Mouse (Mus musculus) ES-E14 (cell line): ENCODE measurements around the gene Pcnp. TPM values are rescaled to one million over a fixed set of nuclear protein-coding genes. Genes with fewer than 3 reads are reported as not detected.
"Not testable (repeated sequence)": the region's sequence is repeated elsewhere in the genome, so short reads cannot be mapped to it uniquely, and the experiment has no call there.

Experiments used
- DNase-seq: peaks from one replicate; pipeline ENCODE4 v3.0.0-alpha.2; 2013; ENCODE audit warnings: low read depth, low spot score
- H3K27ac ChIP-seq: 2 replicates; pipeline ENCODE4 v1.5.1; 2012; ENCODE audit warnings: low read depth, mild to moderate bottlenecking, low read length, moderate library complexity, mixed read lengths; ENCODE audit not compliant: poor library complexity, insufficient read depth, severe bottlenecking
- H3K36me3 ChIP-seq: 2 replicates; pipeline ENCODE4 v1.6.1; 2012; ENCODE audit warnings: mild to moderate bottlenecking, low read length, moderate library complexity, mixed read lengths; ENCODE audit not compliant: control insufficient read depth, poor library complexity, insufficient read depth, severe bottlenecking
- H3K4me1 ChIP-seq, 2 experiments: fragments of 150-350 bp in 1 of 2; sonication (generic) in 1 of 2; 2 replicates each; pipeline ENCODE4 v1.6.1; 2012; ENCODE audit warnings: low read length in 2 of 2, mild to moderate bottlenecking in 1 of 2, mixed read lengths in 1 of 2; ENCODE audit not compliant: control insufficient read depth in 2 of 2, insufficient read depth in 2 of 2, poor library complexity in 1 of 2
- H3K4me3 ChIP-seq, 2 experiments: fragments of 150-350 bp in 1 of 2; sonication (generic) in 1 of 2; 2 replicates each; pipeline ENCODE4 v1.5.1; 2012; ENCODE audit warnings: low read length in 2 of 2, low read depth in 1 of 2, mild to moderate bottlenecking in 1 of 2, mixed read lengths in 1 of 2; ENCODE audit not compliant: insufficient read depth in 1 of 2, poor library complexity in 1 of 2, severe bottlenecking in 1 of 2
- H3K9ac ChIP-seq: 2 replicates; pipeline ENCODE4 v1.6.1; 2012; ENCODE audit warnings: low read depth, mild to moderate bottlenecking, low read length, mixed read lengths; ENCODE audit not compliant: poor library complexity, insufficient read depth, severe bottlenecking
- H3K9me3 ChIP-seq: fragments of 150-350 bp; sonication (generic); 2 replicates; pipeline ENCODE4 v1.6.1; 2012; ENCODE audit warnings: low read depth, mild to moderate bottlenecking, low read length; ENCODE audit not compliant: control insufficient read depth, insufficient read depth
- CHD2 ChIP-seq: IDR thresholded peaks from 2 replicates; pipeline ENCODE4 v1.6.1; 2014; ENCODE audit warnings: mild to moderate bottlenecking, low read depth, low read length, inconsistent platforms
- HCFC1 ChIP-seq: IDR thresholded peaks from 2 replicates; pipeline ENCODE4 v1.6.1; 2012; ENCODE audit warnings: low read length, inconsistent platforms, borderline replicate concordance; ENCODE audit not compliant: insufficient read depth
- MAFK ChIP-seq: IDR thresholded peaks from 2 replicates; pipeline ENCODE4 v1.6.1; 2014; ENCODE audit warnings: mild to moderate bottlenecking, low read depth, low read length, inconsistent platforms; ENCODE audit not compliant: insufficient read depth
- ZC3H11A ChIP-seq: IDR thresholded peaks from 2 replicates; pipeline ENCODE4 v1.6.1; 2012; ENCODE audit warnings: low read depth, mild to moderate bottlenecking, inconsistent platforms, low read length, borderline replicate concordance
- ZNF384 ChIP-seq: IDR thresholded peaks from 2 replicates; pipeline ENCODE4 v1.6.1; 2012; ENCODE audit warnings: low read depth, low read length, inconsistent platforms
- in situ Hi-C, 2 experiments: fragments of 600-800 bp; cut with MboI; formaldehyde crosslinking; loops; one replicate each; pipeline ENCODE4 v1.15.1; 2025; ENCODE audit warnings: low sequenced_read_pairs in 2 of 2, inconsistent platforms in 1 of 2; ENCODE audit not compliant: unreplicated experiment in 2 of 2
- total RNA-seq: library from RNA; depleted of rRNA; stranded (reverse); fragments of 300-350 nt; gene quantifications from 2 replicates; pipeline ENCODE4 v1.2.3, GENCODE M21; 2012

Pcnp gene
- total RNA-seq, 1 experiment = 58.7 TPM

DNA sequence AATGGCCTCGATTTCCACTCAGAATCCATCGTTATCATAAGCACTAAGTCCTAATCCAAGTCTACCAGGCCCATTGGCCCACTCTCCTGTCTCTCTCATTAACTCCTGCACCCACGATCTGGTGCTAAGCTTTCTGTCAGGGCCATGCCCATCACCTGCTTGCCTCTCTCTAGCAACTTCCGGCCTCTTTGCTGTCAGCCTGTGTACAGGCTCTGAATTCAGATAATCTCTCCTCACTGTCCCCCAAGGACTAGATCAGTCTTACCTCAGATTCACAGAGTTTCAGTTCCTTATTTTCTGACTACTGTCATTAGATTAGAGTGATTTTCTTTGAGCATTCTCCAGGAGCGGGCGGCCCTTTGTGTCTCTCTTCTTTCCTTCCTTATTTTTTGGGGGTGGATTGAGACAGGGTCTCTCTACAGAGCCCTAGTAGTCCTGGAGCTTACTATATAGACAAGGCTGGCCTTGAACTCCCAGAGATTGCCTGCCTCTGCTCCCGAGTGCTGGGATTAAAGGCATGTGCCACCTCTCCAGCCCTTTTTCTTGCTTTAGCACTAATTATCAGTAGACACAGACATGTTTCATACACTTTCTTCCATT is 32.6 kb upstream of the Pcnp start:
- H3K4me1 ChIP-seq = peaks cover 0 to 3% of the 10 kb centered on the region in 2 experiments; a peak in 1 of 4 replicates
- no peak overlapping the region for H3K4me3 ChIP-seq
- H3K9ac ChIP-seq = no peak overlapping the region
- TF ChIP-seq MAFK (no peak), HCFC1 (no peak), CHD2 (no peak)
- no peak overlapping the region for H3K27ac ChIP-seq
- in situ Hi-C loops = no loop called here
- H3K36me3 ChIP-seq = no peaks in the 10 kb centered on the region
- no peaks in the 10 kb centered on the region for H3K9me3 ChIP-seq
- no peak for DNase-seq

DNA sequence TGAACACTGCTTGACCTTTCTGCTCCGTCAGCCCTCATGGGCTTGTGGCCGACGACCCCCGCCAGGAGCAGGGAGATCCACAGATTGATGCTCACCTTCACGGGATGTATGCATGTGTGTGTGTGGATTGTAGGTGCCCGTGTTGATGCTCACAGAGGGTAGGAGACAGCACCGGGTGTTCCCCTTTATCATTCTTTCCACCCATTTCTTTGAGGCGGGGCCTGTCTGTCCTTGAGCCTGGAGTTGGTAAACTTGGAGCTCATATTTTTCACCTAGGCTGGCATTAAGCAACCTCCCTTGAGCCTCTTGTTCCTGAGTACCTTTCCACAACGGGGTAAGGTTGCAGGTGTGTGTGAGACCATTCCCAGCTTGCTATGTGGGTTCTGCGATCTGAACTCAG is 28.6 kb upstream of the Pcnp start:
- no peak for TF ChIP-seq ZNF384
- no peak for TF ChIP-seq MAFK
- TF ChIP-seq HCFC1 = no peak
- TF ChIP-seq ZC3H11A = no peak
- H3K9me3 ChIP-seq = no peaks in the 10 kb centered on the region
- no peak for DNase-seq
- H3K27ac ChIP-seq = no peak overlapping the region
- 0 out of 4 replicates have a peak, but pooled peaks cover 0 to 2% of the 10 kb centered on the region in 2 experiments for H3K4me1 ChIP-seq
- in situ Hi-C loops = no loop called here
- H3K4me3 ChIP-seq = no peak overlapping the region
- H3K36me3 ChIP-seq = no peaks in the 10 kb centered on the region
- no peak overlapping the region for H3K9ac ChIP-seq

DNA sequence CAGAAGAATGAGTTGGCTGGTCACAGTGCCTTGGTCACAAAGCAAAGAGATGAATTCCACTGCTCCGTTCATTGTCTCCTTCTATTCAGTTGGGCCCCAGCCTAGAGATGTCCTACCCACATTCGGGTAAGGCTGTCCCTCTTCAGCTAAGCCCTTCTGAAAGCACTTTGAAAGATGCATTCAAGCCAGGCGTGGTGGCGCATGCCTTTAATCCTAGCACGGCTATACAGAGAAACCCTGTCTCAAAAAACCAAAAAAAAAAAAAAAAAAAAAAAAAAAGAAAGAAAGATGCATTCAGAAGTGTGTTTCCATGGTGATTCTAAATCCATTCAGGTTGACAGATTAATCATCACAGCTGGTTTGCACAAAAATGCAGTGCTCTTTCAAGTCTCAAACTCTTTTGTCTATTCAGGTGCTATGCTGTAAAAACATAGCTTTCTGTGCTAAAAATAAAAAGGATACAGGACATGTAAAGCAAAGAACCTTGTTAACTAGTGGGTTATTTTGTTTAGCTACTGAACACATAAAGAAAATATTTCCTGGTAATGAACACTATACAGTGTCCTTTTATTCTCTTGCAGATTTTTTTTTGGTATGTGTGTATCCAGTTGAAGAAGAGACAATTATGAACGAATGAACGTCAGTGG is 27.5 kb upstream of the Pcnp start:
- Histone ChIP-seq H3K27ac (no peak overlapping the region), H3K9ac (no peak overlapping the region), H3K4me3 (no peak overlapping the region), H3K36me3 (no peaks in the 10 kb centered on the region), H3K4me1 (0 out of 4 replicates have a peak, but pooled peaks cover 0 to 2% of the 10 kb centered on the region in 2 experiments), H3K9me3 (no peaks in the 10 kb centered on the region)
- no peak for DNase-seq
- TF ChIP-seq ZNF384 (no peak), CHD2 (no peak), ZC3H11A (no peak), MAFK (no peak), HCFC1 (no peak)
- in situ Hi-C loops = no loop called here

DNA sequence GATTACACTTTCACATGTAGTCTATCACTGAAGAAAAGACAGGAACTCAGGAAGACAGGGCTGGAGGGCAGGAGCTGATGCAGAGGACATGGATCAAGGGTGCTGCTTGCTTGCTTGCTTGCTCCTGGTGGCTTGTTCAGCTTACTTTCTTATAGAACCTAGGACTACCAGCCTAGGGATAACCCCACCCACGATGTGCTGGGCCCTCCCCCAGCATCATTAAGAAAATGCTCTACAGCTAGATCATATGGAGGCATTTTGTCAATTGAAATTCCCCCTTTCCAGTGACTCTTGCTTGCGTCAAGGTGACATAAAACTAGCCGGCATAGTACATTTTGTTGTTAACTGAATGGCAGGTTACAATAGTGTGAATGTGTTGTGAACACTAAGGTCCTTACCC is 26.4 kb upstream of the Pcnp start:
- H3K9me3 ChIP-seq = no peaks in the 10 kb centered on the region
- H3K4me1 ChIP-seq = 0 out of 4 replicates have a peak, but pooled peaks cover 0 to 2% of the 10 kb centered on the region in 2 experiments
- H3K9ac ChIP-seq = no peak overlapping the region
- H3K4me3 ChIP-seq = no peak overlapping the region
- no peak for DNase-seq
- TF ChIP-seq ZC3H11A (no peak), MAFK (no peak), ZNF384 (no peak), HCFC1 (no peak), CHD2 (no peak)
- no peaks in the 10 kb centered on the region for H3K36me3 ChIP-seq
- in situ Hi-C loops = no loop called here
- H3K27ac ChIP-seq = no peak overlapping the region

DNA sequence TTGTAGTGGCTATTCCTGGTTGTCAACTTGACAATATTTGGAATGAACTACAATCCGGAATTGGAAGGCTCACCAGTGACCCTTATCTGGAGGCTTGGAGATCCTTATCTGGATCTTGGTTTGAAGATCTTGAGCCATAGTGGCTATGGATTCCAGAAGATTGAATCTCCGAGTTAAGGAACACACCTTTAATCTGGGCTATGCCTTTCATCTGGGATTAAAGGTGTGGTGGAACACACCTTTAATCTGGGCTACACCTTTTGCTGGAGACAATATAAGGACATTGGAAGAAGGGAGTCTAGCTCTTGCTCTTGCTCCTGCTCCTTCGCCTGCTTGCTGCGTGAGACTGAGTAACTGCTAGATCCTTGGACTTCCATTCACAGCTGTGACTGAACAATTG is 18.5 kb upstream of the Pcnp start, which contains the start of gene Senp7:
Gene Senp7 (plus strand): TSS at position 301 of the 400 bp plus-strand sequence.
- in situ Hi-C loops, H3K4me3 ChIP-seq, H3K9ac ChIP-seq, H3K9me3 ChIP-seq, H3K36me3 ChIP-seq, H3K4me1 ChIP-seq, DNase-seq, H3K27ac ChIP-seq: not testable (repeated sequence)
